In the genomic region with DNA sequence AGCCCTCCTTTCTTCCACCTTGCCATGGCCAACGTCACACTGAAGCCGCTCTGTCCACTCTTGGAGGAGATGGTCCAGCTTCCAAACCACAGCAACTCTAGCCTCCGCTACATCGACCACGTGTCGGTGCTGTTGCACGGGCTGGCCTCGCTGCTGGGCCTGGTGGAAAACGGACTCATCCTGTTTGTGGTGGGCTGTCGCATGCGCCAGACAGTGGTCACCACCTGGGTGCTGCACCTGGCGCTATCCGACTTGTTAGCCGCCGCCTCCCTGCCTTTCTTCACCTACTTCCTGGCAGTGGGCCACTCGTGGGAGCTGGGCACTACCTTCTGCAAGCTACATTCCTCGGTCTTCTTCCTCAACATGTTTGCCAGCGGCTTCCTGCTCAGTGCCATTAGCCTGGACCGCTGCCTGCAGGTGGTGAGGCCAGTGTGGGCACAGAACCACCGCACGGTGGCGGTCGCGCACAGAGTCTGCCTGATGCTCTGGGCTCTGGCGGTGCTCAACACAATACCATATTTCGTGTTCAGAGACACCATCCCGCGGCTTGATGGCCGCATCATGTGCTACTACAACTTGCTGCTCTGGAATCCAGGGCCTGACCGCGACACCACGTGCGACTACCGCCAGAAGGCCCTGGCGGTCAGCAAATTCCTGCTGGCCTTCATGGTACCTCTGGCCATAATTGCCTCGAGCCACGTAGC, we compare ENCODE assay signal across 8 mouse cellular contexts. TPM values are rescaled to one million over a fixed set of nuclear protein-coding genes. Genes with fewer than 3 reads are reported as not detected.
DNase-seq lines count a peak whose midpoint lies in the region; ATAC-seq lines count a peak whose summit lies in the region.
"Had no signal": no experiment of that assay in that cellular context is flagged by ENCODE, and none has a peak within 500 bp of the region (broad histone marks: within the 10 kb centered on the region; RNA-seq: fewer than 3 reads in every experiment).

No protein-coding gene starts in this region.

- no peak overlapping the region for H3K27ac ChIP-seq in limb, embryonic 12.5 days
- H3K27ac ChIP-seq in midbrain, embryonic 14.5 days (replicated peaks; ENCODE audit: low read depth, low read length) = peak overlapping the region; percentile 81

- H3K27me3 ChIP-seq in limb, embryonic 12.5 days = no peaks in the 10 kb centered on the region
- no peaks in the 10 kb centered on the region for H3K27me3 ChIP-seq in midbrain, embryonic 14.5 days (ENCODE audit: control insufficient read depth, insufficient read depth, low read length)

- H3K9ac ChIP-seq in limb, embryonic 12.5 days (replicated peaks) = peak overlapping the region; percentile 56
- peak overlapping the region; percentile 63 for H3K9ac ChIP-seq in midbrain, embryonic 14.5 days (replicated peaks; ENCODE audit: low read length)

- peaks cover 34% of the 10 kb centered on the region for H3K36me3 ChIP-seq in limb, embryonic 12.5 days
- H3K36me3 ChIP-seq in midbrain, embryonic 14.5 days (ENCODE audit: control insufficient read depth, insufficient read depth, low read length) = peaks cover 36% of the 10 kb centered on the region

- WGBS in limb, embryonic 12.5 days = 19% methylated on average over 37 of the region's 37 CpGs
- WGBS in midbrain, embryonic 14.5 days = 19% methylated on average over 37 of the region's 37 CpGs

- peak overlapping the region; percentile 75 for H3K4me2 ChIP-seq in limb, embryonic 12.5 days
- H3K4me2 ChIP-seq in midbrain, embryonic 14.5 days (ENCODE audit: low read length) = peak overlapping the region; percentile 73

- peak; percentile 83 for DNase-seq in adrenal gland, postnatal 10 days
- DNase-seq in gastrocnemius, postnatal 14 days = peak; percentile 58
- DNase-seq in kidney, adult 11 months = peak; percentile 62
- peak; percentile 92 for DNase-seq in midbrain, embryonic 14.5 days
- peak; percentile 32 to 79 for DNase-seq in spleen, postnatal 10 days (ENCODE audit: low spot score in 2 of 2)

- peak; percentile 85 for ATAC-seq in common myeloid progenitor, adult 5-6 weeks (replicated peaks; ENCODE audit: low read depth, poor library complexity, severe bottlenecking)
- ATAC-seq in limb, embryonic 12.5 days (ENCODE audit: insufficient number of reproducible peaks, insufficient read depth, low FRiP score, low TSS enrichment, low read depth) = peak; percentile 93
- ATAC-seq in midbrain, embryonic 14.5 days (ENCODE audit: low FRiP score, low TSS enrichment) = peak; percentile 92

- intact Hi-C loops in gastrocnemius, postnatal 14 days (cut with DNase I; ENCODE audit: low total_unique reads) = no loop called here

- peak overlapping the region; percentile 42 for H3K4me3 ChIP-seq in limb, embryonic 12.5 days (replicated peaks)
- peak overlapping the region; percentile 33 for H3K4me3 ChIP-seq in midbrain, embryonic 14.5 days (replicated peaks; ENCODE audit: low read depth, low read length)
- H3K4me3 ChIP-seq: megakaryocyte, embryonic 14.5 days had no signal

- peaks cover 12% of the 10 kb centered on the region; the same call in 1 of the 2 replicates for H3K4me1 ChIP-seq in limb, embryonic 12.5 days (replicated peaks)
- peaks cover 10% of the 10 kb centered on the region for H3K4me1 ChIP-seq in midbrain, embryonic 14.5 days (ENCODE audit: control insufficient read depth, insufficient read depth, low read length)

- H3K9me3 ChIP-seq in limb, embryonic 12.5 days = no peaks in the 10 kb centered on the region
- no peaks in the 10 kb centered on the region for H3K9me3 ChIP-seq in midbrain, embryonic 14.5 days (ENCODE audit: control insufficient read depth, low read length)

RNA-seq across cellular contexts. Expression of gene Ptgdr2, which starts 3.3 kb away (rescaled TPM):
- total RNA-seq in adrenal gland, postnatal 10 days (2021) = not detected
- 0.23 TPM in 1 of 2 replicates, not detected in the other for total RNA-seq in common myeloid progenitor, adult 5-6 weeks (2017)
- under 1 TPM in 1 of 2 experiments, not detected in 1; 0.08 TPM for total RNA-seq in gastrocnemius, postnatal 14 days (2021)
- 0.10 TPM in 1 of 2 replicates, not detected in the other for polyA plus RNA-seq in limb, embryonic 12.5 days (2016; fragmentation: Nextera tagmentation; extraction: Ambion mirVana)
- polyA plus RNA-seq in midbrain, embryonic 14.5 days (2014; fragmentation: Nextera tagmentation; extraction: Ambion mirVana) = 0.16 and 0.18 TPM in 2 replicates

RNA-seq across cellular contexts. Expression of gene Ccdc86, which starts 8.8 kb away (rescaled TPM):
- 10 to 100 TPM; 11.2 to 14.4 TPM for total RNA-seq in adrenal gland, postnatal 10 days (2021)
- 13.9 and 21.4 TPM in 2 replicates for total RNA-seq in common myeloid progenitor, adult 5-6 weeks (2017)
- 10 to 100 TPM; 17.7 to 25.7 TPM for total RNA-seq in gastrocnemius, postnatal 14 days (2021)
- 33.2 and 33.9 TPM in 2 replicates for polyA plus RNA-seq in limb, embryonic 12.5 days (2016; fragmentation: Nextera tagmentation; extraction: Ambion mirVana)
- 10.7 and 12.5 TPM in 2 replicates for polyA plus RNA-seq in midbrain, embryonic 14.5 days (2014; fragmentation: Nextera tagmentation; extraction: Ambion mirVana)

RNA-seq across cellular contexts. Expression of gene Zp1, which starts 19.8 kb away (rescaled TPM):
- not detected for total RNA-seq in adrenal gland, postnatal 10 days (2021)
- not detected in 2 replicates for total RNA-seq in common myeloid progenitor, adult 5-6 weeks (2017)
- under 1 TPM in 1 of 2 experiments, not detected in 1; 0.51 TPM for total RNA-seq in gastrocnemius, postnatal 14 days (2021)
- not detected in 2 replicates for polyA plus RNA-seq in limb, embryonic 12.5 days (2016; fragmentation: Nextera tagmentation; extraction: Ambion mirVana)
- 0.33 and 0.38 TPM in 2 replicates for polyA plus RNA-seq in midbrain, embryonic 14.5 days (2014; fragmentation: Nextera tagmentation; extraction: Ambion mirVana)

RNA-seq across cellular contexts. Expression of gene Ms4a10, which starts 34.2 kb away (rescaled TPM):
- total RNA-seq in adrenal gland, postnatal 10 days (2021) = 1 to 10 TPM; 2.8 to 3.9 TPM
- not detected in 2 replicates for total RNA-seq in common myeloid progenitor, adult 5-6 weeks (2017)
- not detected for total RNA-seq in gastrocnemius, postnatal 14 days (2021)
- polyA plus RNA-seq in limb, embryonic 12.5 days (2016; fragmentation: Nextera tagmentation; extraction: Ambion mirVana) = not detected in 2 replicates
- polyA plus RNA-seq in midbrain, embryonic 14.5 days (2014; fragmentation: Nextera tagmentation; extraction: Ambion mirVana) = not detected in 2 replicates

RNA-seq across cellular contexts. Expression of gene Prpf19, which starts 45.2 kb away (rescaled TPM):
- total RNA-seq in adrenal gland, postnatal 10 days (2021) = 100 to 1,000 TPM; 124 to 163 TPM
- 121 and 140 TPM in 2 replicates for total RNA-seq in common myeloid progenitor, adult 5-6 weeks (2017)
- 100 to 1,000 TPM; 192 to 194 TPM for total RNA-seq in gastrocnemius, postnatal 14 days (2021)
- polyA plus RNA-seq in limb, embryonic 12.5 days (2016; fragmentation: Nextera tagmentation; extraction: Ambion mirVana) = 44.9 and 50.3 TPM in 2 replicates
- 39.2 and 69.0 TPM in 2 replicates for polyA plus RNA-seq in midbrain, embryonic 14.5 days (2014; fragmentation: Nextera tagmentation; extraction: Ambion mirVana)
